Mouse (Mus musculus) limb, embryonic 12.5 days (tissue): ENCODE measurements around the gene Psmb1. TPM values are rescaled to one million over a fixed set of nuclear protein-coding genes. Genes with fewer than 3 reads are reported as not detected.

ENCODE experiments used
- ATAC-seq: fragments of 200-750 bp; cut with Nextera tagmentation; 2 replicates; pipeline ENCODE4 v1.8.0; 2017; ENCODE audit warnings: low read depth, moderate TSS enrichment; ENCODE audit not compliant: insufficient number of reproducible peaks, insufficient read depth, low FRiP score, low TSS enrichment
- H3K27ac ChIP-seq: fragments of 300-500 bp; sonication (generic); 2 replicates; pipeline ENCODE4 v1.5.1; 2016; ENCODE audit warnings: mild to moderate bottlenecking, moderate library complexity
- H3K27me3 ChIP-seq: fragments of 300-500 bp; sonication (generic); 2 replicates; pipeline ENCODE4 v1.6.1; 2016; ENCODE audit warnings: mild to moderate bottlenecking, moderate library complexity
- H3K36me3 ChIP-seq: fragments of 300-500 bp; sonication (generic); 2 replicates; pipeline ENCODE4 v1.6.1; 2016; ENCODE audit warnings: mild to moderate bottlenecking, moderate library complexity
- H3K4me1 ChIP-seq: fragments of 300-500 bp; sonication (generic); replicated peaks from 2 replicates; pipeline ENCODE4 v1.6.1; 2016
- H3K4me2 ChIP-seq: fragments of 300-500 bp; sonication (generic); 2 replicates; pipeline ENCODE4 v1.6.1; 2016; ENCODE audit warnings: mild to moderate bottlenecking, moderate library complexity
- H3K4me3 ChIP-seq: fragments of 300-500 bp; sonication (generic); replicated peaks from 2 replicates; pipeline ENCODE4 v1.5.1; 2016; ENCODE audit warnings: mild to moderate bottlenecking
- H3K9ac ChIP-seq: fragments of 300-500 bp; sonication (generic); replicated peaks from 2 replicates; pipeline ENCODE4 v1.6.1; 2016; ENCODE audit warnings: mild to moderate bottlenecking, moderate library complexity
- H3K9me3 ChIP-seq: fragments of 300-500 bp; sonication (generic); 2 replicates; pipeline ENCODE4 v1.6.1; 2016; ENCODE audit warnings: mild to moderate bottlenecking, moderate library complexity
- WGBS: fragments of 180-500 bp; shearing (Covaris S2); methylation state at CpG from one replicate; pipeline ENCODE4 v1.1.7; 2016; 5-methylcytosine and 5-hydroxymethylcytosine counted together
- polyA plus RNA-seq: library from polyadenylated mRNA; unstranded; fragments of >200 nt; fragmentation: Nextera tagmentation; extraction: Ambion mirVana; gene quantifications from 2 replicates; pipeline ENCODE4 v1.2.1, GENCODE M21; 2016

The Psmb1 gene
- polyA plus RNA-seq, 1 experiment from 2014 or later, result 265 TPM

- Histone ChIP-seq H3K27ac (no peak overlapping the region), H3K4me3 (peak overlapping the region; percentile 90), H3K9me3 (no peaks in the 10 kb centered on the region), H3K4me1 (peaks cover 13% of the 10 kb centered on the region), H3K4me2 (peak overlapping the region; percentile 72), H3K27me3 (no peaks in the 10 kb centered on the region), H3K9ac (peak overlapping the region; percentile 85), H3K36me3 (peaks cover 37% of the 10 kb centered on the region)
- ATAC-seq, result no peak
- WGBS, result 13% methylated on average over 10 of the region's 10 CpGs
Observed at GRCm38 (mm10) chr17:15526304-15526703, 26.8 kb upstream of the Psmb1 start.

DNA sequence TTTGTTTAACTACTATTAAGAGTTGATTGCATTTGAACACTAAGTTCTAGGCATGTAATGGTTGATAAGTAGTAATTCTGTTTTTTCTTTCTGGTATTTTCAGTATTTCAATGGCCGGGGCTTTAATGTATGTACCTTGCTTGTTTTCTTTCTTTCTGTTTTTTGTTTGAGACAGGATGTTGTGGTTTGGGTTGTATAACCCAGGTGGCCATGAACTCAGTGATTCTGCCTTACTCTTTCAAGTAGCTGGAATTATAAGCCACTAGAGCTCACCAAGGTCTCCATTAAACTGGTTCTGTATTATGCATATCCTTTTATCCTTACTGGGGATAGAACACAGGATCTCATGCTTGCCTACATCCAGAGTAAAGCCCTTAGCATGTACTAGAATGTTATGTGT, 19.2 kb upstream of the Psmb1 start:
- no peak for ATAC-seq
- no peaks in the 10 kb centered on the region for H3K4me1 ChIP-seq
- no peak overlapping the region for H3K9ac ChIP-seq
- H3K4me3 ChIP-seq, result no peak overlapping the region
- H3K4me2 ChIP-seq, result no peak overlapping the region
- H3K27me3 ChIP-seq, result no peaks in the 10 kb centered on the region
- no peak overlapping the region for H3K27ac ChIP-seq
- WGBS, result 100% methylated on average over 1 of the region's 1 CpGs
- H3K9me3 ChIP-seq, result no peaks in the 10 kb centered on the region
- H3K36me3 ChIP-seq, result peaks cover 93% of the 10 kb centered on the region

DNA sequence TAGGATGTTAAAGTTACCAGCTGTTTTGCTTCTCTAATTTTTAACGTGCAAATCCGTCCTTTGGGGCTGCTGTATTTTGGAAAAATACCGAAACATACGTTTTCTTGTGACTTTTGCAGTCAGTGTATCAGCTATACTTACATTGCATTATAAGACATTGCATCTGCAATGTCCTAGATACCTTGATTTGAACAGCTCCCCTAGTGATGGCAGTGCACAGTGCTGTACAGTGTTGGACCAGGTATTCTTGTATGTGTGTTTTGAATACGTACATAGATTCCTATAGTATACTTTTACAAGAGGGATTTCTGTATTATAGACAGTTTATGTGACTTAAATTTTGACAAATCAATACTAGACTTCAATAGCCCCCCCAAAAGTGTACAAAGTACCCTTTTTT, 18.6 kb upstream of the Psmb1 start:
- Histone ChIP-seq H3K4me3 (no peak overlapping the region), H3K27me3 (no peaks in the 10 kb centered on the region), H3K4me2 (no peak overlapping the region), H3K36me3 (peaks cover 93% of the 10 kb centered on the region), H3K9me3 (no peaks in the 10 kb centered on the region), H3K4me1 (no peaks in the 10 kb centered on the region), H3K27ac (no peak overlapping the region), H3K9ac (no peak overlapping the region)
- WGBS, result 92% methylated on average over 5 of the region's 5 CpGs
- no peak for ATAC-seq

DNA sequence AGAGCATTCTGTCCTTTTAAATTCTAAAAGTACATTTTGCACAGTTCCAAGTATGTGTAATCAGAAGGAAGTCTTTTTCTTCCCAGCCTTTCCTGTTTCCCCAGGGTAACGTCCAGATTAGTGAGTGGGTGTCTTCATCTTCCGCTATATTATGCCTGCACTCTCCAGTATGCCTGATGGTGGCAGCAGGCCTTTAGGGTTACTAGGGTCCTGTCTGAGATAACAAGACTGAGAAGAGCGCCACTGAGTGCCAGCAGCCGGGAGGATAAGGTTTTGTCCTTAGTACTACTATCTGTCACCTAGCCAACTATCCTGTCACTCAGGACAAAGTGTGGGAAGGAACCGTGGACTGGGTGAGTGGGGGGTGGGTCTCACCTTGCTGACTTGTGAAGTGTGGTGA, 18.2 kb upstream of the Psmb1 start:
- H3K27me3 ChIP-seq, result no peaks in the 10 kb centered on the region
- H3K36me3 ChIP-seq, result peaks cover 93% of the 10 kb centered on the region
- 77% methylated on average over 5 of the region's 5 CpGs for whole genome bisulfite sequencing
- H3K9ac ChIP-seq, result no peak overlapping the region
- no peak overlapping the region for H3K4me3 ChIP-seq
- ATAC-seq, result no peak
- H3K4me1 ChIP-seq, result no peaks in the 10 kb centered on the region
- no peaks in the 10 kb centered on the region for H3K9me3 ChIP-seq
- H3K4me2 ChIP-seq, result no peak overlapping the region
- H3K27ac ChIP-seq, result no peak overlapping the region

DNA sequence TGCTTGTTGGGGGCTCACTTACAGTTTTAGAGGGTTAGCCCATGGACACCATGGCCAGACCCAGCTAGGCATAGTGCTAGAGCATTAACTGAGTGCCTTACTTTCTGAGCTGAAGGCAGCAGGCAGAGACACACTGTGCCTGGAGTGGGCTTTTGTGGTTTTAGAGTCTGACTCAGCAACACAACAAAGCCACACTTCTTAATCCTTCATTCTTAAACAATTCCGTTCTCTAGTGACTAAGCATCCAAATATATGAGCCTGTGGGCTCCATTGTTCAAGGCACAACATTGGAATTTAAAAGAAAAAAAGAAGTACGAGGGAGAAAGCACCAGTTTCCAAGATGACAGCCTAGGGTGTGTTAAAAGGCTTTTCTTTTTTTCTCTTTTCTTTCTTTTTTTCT, 11.1 kb upstream of the Psmb1 start:
- Histone ChIP-seq H3K4me2 (no peak overlapping the region), H3K36me3 (peaks cover 97% of the 10 kb centered on the region), H3K4me1 (no peaks in the 10 kb centered on the region), H3K9me3 (peaks cover 12% of the 10 kb centered on the region; the same call in 1 of the 2 replicates), H3K27ac (no peak overlapping the region), H3K4me3 (no peak overlapping the region), H3K9ac (no peak overlapping the region), H3K27me3 (no peaks in the 10 kb centered on the region)
- ATAC-seq, result no peak
- WGBS, result 88% methylated on average over 2 of the region's 2 CpGs

- H3K4me3 ChIP-seq, result peak overlapping the region; percentile 96
- no peaks in the 10 kb centered on the region for H3K27me3 ChIP-seq
- peak overlapping the region; percentile 85 for H3K4me2 ChIP-seq
- H3K4me1 ChIP-seq, result peaks cover 30% of the 10 kb centered on the region
- H3K36me3 ChIP-seq, result peaks cover 31% of the 10 kb centered on the region
- no peak for ATAC-seq
- no peaks in the 10 kb centered on the region for H3K9me3 ChIP-seq
- 44% methylated on average over 7 of the region's 7 CpGs for whole genome bisulfite sequencing
- no peak overlapping the region for H3K9ac ChIP-seq
- H3K27ac ChIP-seq, result 0 out of 2 replicates have a peak overlapping the region, but pooled peaks have one; percentile 94
Observed at GRCm38 (mm10) chr17:15498753-15499113, 818 bp downstream of the Psmb1 start.

GRCm38 (mm10) chr17:15497882-15498752, 1.4 kb downstream of the Psmb1 start:
- H3K36me3 ChIP-seq, result peaks cover 34% of the 10 kb centered on the region
- peak overlapping the region; percentile 91 for H3K9ac ChIP-seq
- H3K4me1 ChIP-seq, result peaks cover 30% of the 10 kb centered on the region
- peak overlapping the region; percentile 94 for H3K27ac ChIP-seq
- peak overlapping the region; percentile 85 for H3K4me2 ChIP-seq
- H3K9me3 ChIP-seq, result no peaks in the 10 kb centered on the region
- peak overlapping the region; percentile 96 for H3K4me3 ChIP-seq
- no peaks in the 10 kb centered on the region for H3K27me3 ChIP-seq
- ATAC-seq, result peak; percentile 94
- under 1% methylated on average over 50 of the region's 50 CpGs for WGBS

DNA sequence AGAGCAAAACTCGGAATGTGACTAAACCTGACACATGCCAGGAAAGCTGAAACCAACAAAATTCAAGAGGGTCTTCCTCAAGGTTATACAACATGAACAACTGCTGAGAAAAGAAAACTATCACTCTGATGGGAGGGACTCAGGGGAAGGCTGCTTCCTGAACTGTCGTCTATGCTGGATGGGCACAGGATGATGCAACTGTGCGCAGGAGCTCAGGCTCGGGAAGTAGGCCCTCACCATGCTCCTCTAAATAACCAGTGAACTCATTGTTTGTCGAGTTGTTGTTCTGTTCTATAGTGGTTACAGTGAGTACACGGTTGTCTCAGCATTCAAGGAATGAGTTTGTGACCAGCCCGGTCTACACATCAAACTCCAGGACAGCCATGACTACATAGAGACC, 9.0 kb downstream of the Psmb1 start:
- Histone ChIP-seq H3K27ac (no peak overlapping the region), H3K9me3 (no peaks in the 10 kb centered on the region), H3K36me3 (peaks cover 69% of the 10 kb centered on the region), H3K4me1 (no peaks in the 10 kb centered on the region), H3K9ac (no peak overlapping the region), H3K4me3 (no peak overlapping the region), H3K4me2 (no peak overlapping the region), H3K27me3 (no peaks in the 10 kb centered on the region)
- 93% methylated on average over 7 of the region's 7 CpGs for WGBS
- no peak for ATAC-seq

DNA sequence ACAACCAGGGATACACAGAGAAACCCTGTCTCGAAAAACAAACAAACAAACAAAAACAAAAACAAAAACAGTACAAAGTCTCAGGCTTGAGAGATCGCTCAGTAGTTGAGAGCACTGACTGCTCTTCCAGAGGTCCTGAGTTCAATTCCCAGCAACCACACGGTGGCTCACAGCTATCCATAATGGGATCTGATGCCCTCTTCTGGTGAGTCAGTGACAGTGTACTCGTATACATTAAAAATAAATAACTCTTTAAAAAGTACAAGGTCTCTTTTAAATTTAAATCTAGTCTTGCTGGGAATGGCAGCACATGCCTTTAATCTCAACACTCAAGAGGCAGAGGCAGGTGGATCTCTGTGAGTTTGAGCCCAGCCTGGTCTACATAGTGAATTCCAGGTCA, 26.9 kb downstream of the Psmb1 start:
- Histone ChIP-seq H3K4me2 (no peak overlapping the region), H3K36me3 (peaks cover 81% of the 10 kb centered on the region), H3K27ac (no peak overlapping the region), H3K4me3 (no peak overlapping the region), H3K27me3 (no peaks in the 10 kb centered on the region), H3K9me3 (no peaks in the 10 kb centered on the region), H3K4me1 (no peaks in the 10 kb centered on the region), H3K9ac (no peak overlapping the region)
- no peak for ATAC-seq
- WGBS, result 89% methylated on average over 4 of the region's 4 CpGs

- no peaks in the 10 kb centered on the region for H3K9me3 ChIP-seq
- no peaks in the 10 kb centered on the region for H3K4me1 ChIP-seq
- no peak overlapping the region for H3K9ac ChIP-seq
- 26% methylated on average over 5 of the region's 5 CpGs for WGBS
- H3K27ac ChIP-seq, result no peak overlapping the region
- no peak overlapping the region for H3K4me3 ChIP-seq
- H3K4me2 ChIP-seq, result no peak overlapping the region
- no peak for ATAC-seq
- peaks cover 36% of the 10 kb centered on the region for H3K36me3 ChIP-seq
- H3K27me3 ChIP-seq, result no peaks in the 10 kb centered on the region
Observed at GRCm38 (mm10) chr17:15467669-15468068, 31.9 kb downstream of the Psmb1 start.

DNA sequence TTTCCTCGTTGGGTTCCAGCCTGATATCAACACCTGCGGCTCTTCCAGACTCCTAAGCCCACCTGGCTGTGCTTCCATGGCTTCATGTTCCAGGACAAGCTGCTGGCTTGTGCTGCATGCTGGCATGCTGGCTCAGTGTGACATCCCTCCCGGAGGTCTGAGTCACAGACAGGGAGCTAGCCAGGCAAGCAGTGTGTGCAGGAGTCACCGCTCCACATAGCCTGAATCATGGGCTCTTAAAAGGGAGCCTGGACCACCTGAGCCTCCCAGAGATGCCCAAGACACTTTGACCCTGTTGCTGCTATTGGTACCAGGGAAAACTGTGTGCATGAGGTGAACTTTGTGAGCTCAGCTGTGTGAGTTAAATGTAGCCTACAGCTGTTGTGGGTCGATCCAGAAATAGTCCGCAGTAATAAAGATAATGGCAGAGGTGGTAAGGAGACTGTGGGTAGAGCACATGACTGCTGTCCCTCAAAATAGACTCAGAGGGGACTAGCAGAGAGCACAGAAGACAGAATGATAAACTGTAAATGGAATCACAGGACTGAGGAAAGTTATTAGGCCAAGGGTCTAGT, 37.5 kb downstream of the Psmb1 start:
- ATAC-seq, result no peak
- no peak overlapping the region for H3K27ac ChIP-seq
- H3K4me2 ChIP-seq, result no peak overlapping the region
- no peaks in the 10 kb centered on the region for H3K27me3 ChIP-seq
- peaks cover 12% of the 10 kb centered on the region; the same call in 1 of the 2 replicates for H3K36me3 ChIP-seq
- 91% methylated on average over 6 of the region's 6 CpGs for WGBS
- H3K9ac ChIP-seq, result no peak overlapping the region
- H3K4me1 ChIP-seq, result no peaks in the 10 kb centered on the region
- H3K4me3 ChIP-seq, result no peak overlapping the region
- no peaks in the 10 kb centered on the region for H3K9me3 ChIP-seq
